ENCODE assay signal across 9 mouse cellular contexts in the genomic region with DNA sequence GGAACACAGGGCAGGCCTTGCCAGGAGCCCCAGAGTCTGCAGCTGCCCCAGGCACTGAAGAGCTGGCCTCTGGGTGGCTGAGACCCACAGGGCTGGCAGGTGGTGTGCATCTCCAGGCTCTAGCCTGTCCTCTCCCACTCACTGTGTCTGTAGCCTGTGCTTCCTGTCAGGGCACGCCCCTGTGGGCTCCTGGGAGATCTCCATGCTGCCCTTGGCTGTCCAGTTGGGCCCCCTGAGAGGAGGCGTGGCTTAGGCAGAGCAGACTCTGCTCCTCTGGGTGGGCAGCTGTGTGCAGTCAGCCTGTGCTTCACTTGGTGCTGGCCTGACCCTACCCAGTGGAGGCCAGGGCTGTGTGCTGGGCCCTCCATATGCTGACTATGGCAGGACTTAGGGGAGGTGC. TPM values are rescaled to one million over a fixed set of nuclear protein-coding genes. Genes with fewer than 3 reads are reported as not detected.
A peak's percentile ranks its signal among the peaks of the same experiment; 100 is the strongest.
DNase-seq lines count a peak whose midpoint lies in the region; ATAC-seq lines count a peak whose summit lies in the region.
"Had no signal": no experiment of that assay in that cellular context is flagged by ENCODE, and none has a peak within 500 bp of the region (broad histone marks: within the 10 kb centered on the region; RNA-seq: fewer than 3 reads in every experiment).

No protein-coding gene starts in this region.

- H3K4me2 ChIP-seq in neural tube, embryonic 13.5 days: 0 out of 2 replicates have a peak overlapping the region, but pooled peaks have one; percentile 3
- no peak overlapping the region for H3K4me2 ChIP-seq in neural tube, embryonic 15.5 days
- H3K4me2 ChIP-seq in limb, embryonic 15.5 days: no peak overlapping the region

- 55% methylated on average over 2 of the region's 2 CpGs for WGBS in neural tube, embryonic 13.5 days
- WGBS in neural tube, embryonic 15.5 days: 57% methylated on average over 2 of the region's 2 CpGs
- WGBS in limb, embryonic 15.5 days: 66% methylated on average over 2 of the region's 2 CpGs

- H3K9ac ChIP-seq in neural tube, embryonic 13.5 days: no peak overlapping the region
- H3K9ac ChIP-seq in neural tube, embryonic 15.5 days (replicated peaks): no peak overlapping the region
- no peak overlapping the region for H3K9ac ChIP-seq in limb, embryonic 15.5 days

- no peak overlapping the region for H3K27ac ChIP-seq in neural tube, embryonic 13.5 days (replicated peaks)
- no peak overlapping the region for H3K27ac ChIP-seq in neural tube, embryonic 15.5 days (replicated peaks)
- H3K27ac ChIP-seq in limb, embryonic 15.5 days: no peak overlapping the region

- no peaks in the 10 kb centered on the region for H3K27me3 ChIP-seq in neural tube, embryonic 13.5 days
- no peaks in the 10 kb centered on the region for H3K27me3 ChIP-seq in neural tube, embryonic 15.5 days (replicated peaks)
- H3K27me3 ChIP-seq in limb, embryonic 15.5 days: no peaks in the 10 kb centered on the region

- 0 out of 2 replicates have a peak, but pooled peaks cover 6% of the 10 kb centered on the region for H3K36me3 ChIP-seq in neural tube, embryonic 13.5 days
- no peaks in the 10 kb centered on the region for H3K36me3 ChIP-seq in neural tube, embryonic 15.5 days
- H3K36me3 ChIP-seq in limb, embryonic 15.5 days: peaks cover 16% of the 10 kb centered on the region

- DNase-seq in adrenal gland, postnatal 14 days: peak; percentile 65
- DNase-seq in adrenal gland, adult 8-10 months: no peak
- DNase-seq in right cerebral cortex, adult 18-20 months: no peak
- no peak for DNase-seq in neural tube, embryonic 10.5 days (ENCODE audit: extremely low spot score, low spot score)
- DNase-seq in B cell, adult 2 months: no peak
- DNase-seq: left cerebral cortex, postnatal 4 days had no signal

- no peaks in the 10 kb centered on the region for H3K9me3 ChIP-seq in neural tube, embryonic 13.5 days
- no peaks in the 10 kb centered on the region for H3K9me3 ChIP-seq in neural tube, embryonic 15.5 days (replicated peaks)
- H3K9me3 ChIP-seq in limb, embryonic 15.5 days: no peaks in the 10 kb centered on the region

- H3K4me3 ChIP-seq in neural tube, embryonic 13.5 days: no peak overlapping the region
- no peak overlapping the region for H3K4me3 ChIP-seq in neural tube, embryonic 15.5 days (replicated peaks)
- H3K4me3 ChIP-seq in limb, embryonic 15.5 days: no peak overlapping the region

- H3K4me1 ChIP-seq in neural tube, embryonic 13.5 days (replicated peaks): peaks cover 55% of the 10 kb centered on the region
- peaks cover 57% of the 10 kb centered on the region for H3K4me1 ChIP-seq in neural tube, embryonic 15.5 days
- peaks cover 42% of the 10 kb centered on the region for H3K4me1 ChIP-seq in limb, embryonic 15.5 days

- no peak for ATAC-seq in neural tube, embryonic 13.5 days (ENCODE audit: low read depth)
- ATAC-seq in neural tube, embryonic 15.5 days (ENCODE audit: low FRiP score): no peak
- ATAC-seq in limb, embryonic 15.5 days (ENCODE audit: insufficient number of reproducible peaks, low FRiP score, low TSS enrichment, low read depth): peak; percentile 32

RNA-seq across cellular contexts. Expression of a gene that starts 5.0 kb away (rescaled TPM):
- total RNA-seq in adrenal gland, postnatal 14 days (2021): 105 and 108 TPM in 2 replicates
- total RNA-seq in adrenal gland, adult 8-10 months (2022): 100 to 1,000 TPM; 157 to 173 (median 165) TPM
- 98.0 and 110 TPM in 2 replicates for polyA plus RNA-seq in neural tube, embryonic 13.5 days (2015; fragmentation: Nextera tagmentation; extraction: Ambion mirVana)
- polyA plus RNA-seq in neural tube, embryonic 15.5 days (2015; fragmentation: Nextera tagmentation; extraction: Ambion mirVana): 106 and 118 TPM in 2 replicates
- 126 and 148 TPM in 2 replicates for polyA plus RNA-seq in limb, embryonic 15.5 days (2015; fragmentation: Nextera tagmentation; extraction: Ambion mirVana)

RNA-seq across cellular contexts. Expression of a gene that starts 21.9 kb away (rescaled TPM):
- total RNA-seq in adrenal gland, postnatal 14 days (2021): 1.6 and 2.5 TPM in 2 replicates
- 1 to 10 TPM; 1.0 to 4.8 (median 3.5) TPM for total RNA-seq in adrenal gland, adult 8-10 months (2022)
- polyA plus RNA-seq in neural tube, embryonic 13.5 days (2015; fragmentation: Nextera tagmentation; extraction: Ambion mirVana): 2.8 and 3.7 TPM in 2 replicates
- 3.0 and 3.2 TPM in 2 replicates for polyA plus RNA-seq in neural tube, embryonic 15.5 days (2015; fragmentation: Nextera tagmentation; extraction: Ambion mirVana)
- 4.9 and 5.8 TPM in 2 replicates for polyA plus RNA-seq in limb, embryonic 15.5 days (2015; fragmentation: Nextera tagmentation; extraction: Ambion mirVana)

RNA-seq across cellular contexts. Expression of a gene that starts 25.0 kb away (rescaled TPM):
- 3.1 and 4.9 TPM in 2 replicates for total RNA-seq in adrenal gland, postnatal 14 days (2021)
- total RNA-seq in adrenal gland, adult 8-10 months (2022): 1 to 10 TPM; 1.8 to 4.7 (median 2.9) TPM
- 3.0 and 4.8 TPM in 2 replicates for polyA plus RNA-seq in neural tube, embryonic 13.5 days (2015; fragmentation: Nextera tagmentation; extraction: Ambion mirVana)
- polyA plus RNA-seq in neural tube, embryonic 15.5 days (2015; fragmentation: Nextera tagmentation; extraction: Ambion mirVana): 5.0 and 7.0 TPM in 2 replicates
- polyA plus RNA-seq in limb, embryonic 15.5 days (2015; fragmentation: Nextera tagmentation; extraction: Ambion mirVana): 6.4 and 8.0 TPM in 2 replicates

RNA-seq across cellular contexts. Expression of a gene that starts 25.0 kb away (rescaled TPM):
- 44.2 and 50.5 TPM in 2 replicates for total RNA-seq in adrenal gland, postnatal 14 days (2021)
- 10 to 100 TPM; 58.7 to 79.9 (median 70.3) TPM for total RNA-seq in adrenal gland, adult 8-10 months (2022)
- 62.7 and 64.8 TPM in 2 replicates for polyA plus RNA-seq in neural tube, embryonic 13.5 days (2015; fragmentation: Nextera tagmentation; extraction: Ambion mirVana)
- 68.2 and 79.8 TPM in 2 replicates for polyA plus RNA-seq in neural tube, embryonic 15.5 days (2015; fragmentation: Nextera tagmentation; extraction: Ambion mirVana)
- 100 and 102 TPM in 2 replicates for polyA plus RNA-seq in limb, embryonic 15.5 days (2015; fragmentation: Nextera tagmentation; extraction: Ambion mirVana)

RNA-seq across cellular contexts. Expression of a gene that starts 29.2 kb away (rescaled TPM):
- 53.5 and 58.0 TPM in 2 replicates for total RNA-seq in adrenal gland, postnatal 14 days (2021)
- total RNA-seq in adrenal gland, adult 8-10 months (2022): 10 to 100 TPM; 63.4 to 94.6 (median 79.1) TPM
- polyA plus RNA-seq in neural tube, embryonic 13.5 days (2015; fragmentation: Nextera tagmentation; extraction: Ambion mirVana): 93.9 and 100.0 TPM in 2 replicates
- polyA plus RNA-seq in neural tube, embryonic 15.5 days (2015; fragmentation: Nextera tagmentation; extraction: Ambion mirVana): 91.9 and 92.1 TPM in 2 replicates
- polyA plus RNA-seq in limb, embryonic 15.5 days (2015; fragmentation: Nextera tagmentation; extraction: Ambion mirVana): 54.7 and 68.2 TPM in 2 replicates
